Mouse (Mus musculus): Measurements from ENCODE around the gene Rab3a.

Gene Rab3a

GRCm38 (mm10) chr8:70742981-70743655 is 11.4 kb upstream of the Rab3a start:
- DNase-seq = no peak

- peak; percentile 54 for DNase-seq
These were observed 10.6 kb upstream of the Rab3a start for GRCm38 (mm10) chr8:70743656-70744590.

- no peak for DNase-seq
These were observed 9.7 kb upstream of the Rab3a start for GRCm38 (mm10) chr8:70744806-70745205.

- no peak for DNase-seq
These were observed 8.7 kb upstream of the Rab3a start for GRCm38 (mm10) chr8:70745691-70746220.

- no peak for DNase-seq
These were observed 7.8 kb upstream of the Rab3a start for GRCm38 (mm10) chr8:70746676-70747075.

- no peak for DNase-seq
These were observed 7.1 kb upstream of the Rab3a start for GRCm38 (mm10) chr8:70747211-70747890.

- no peak for DNase-seq
These were observed 6.0 kb upstream of the Rab3a start for GRCm38 (mm10) chr8:70748246-70749096.

- no peak for DNase-seq
These were observed 5.3 kb upstream of the Rab3a start for GRCm38 (mm10) chr8:70749097-70749674.

GRCm38 (mm10) chr8:70750128-70750680 is 4.3 kb upstream of the Rab3a start:
- DNase-seq = no peak

GRCm38 (mm10) chr8:70752000-70752764 is 2.3 kb upstream of the Rab3a start:
- DNase-seq = peak; percentile 88

GRCm38 (mm10) chr8:70753151-70753550 is 1.3 kb upstream of the Rab3a start:
- DNase-seq = peak; percentile 92

GRCm38 (mm10) chr8:70754871-70755660 is 587 bp downstream of the Rab3a start:
- DNase-seq = no peak

GRCm38 (mm10) chr8:70755661-70756475 is 1.4 kb downstream of the Rab3a start:
- no peak for DNase-seq

- DNase-seq = no peak
These were observed 2.1 kb downstream of the Rab3a start for GRCm38 (mm10) chr8:70756476-70757040.

- DNase-seq = no peak
These were observed 3.2 kb downstream of the Rab3a start for GRCm38 (mm10) chr8:70757523-70758307.

- DNase-seq = no peak
These were observed 3.8 kb downstream of the Rab3a start for GRCm38 (mm10) chr8:70758308-70758615.

GRCm38 (mm10) chr8:70758616-70759561 is 4.4 kb downstream of the Rab3a start:
- peak; percentile 65 for DNase-seq

All from lung, postnatal 14 days (tissue).